Mouse (Mus musculus): ENCODE measurements around the gene Fancd2os. TPM values are rescaled to one million over a fixed set of nuclear protein-coding genes. Genes with fewer than 3 reads are reported as not detected.

The Fancd2os gene
- polyA plus RNA-seq (2015; fragmentation: Nextera tagmentation; extraction: Ambion mirVana), result 0.30 TPM in 1 of 2 replicates, not detected in the other

GRCm38 (mm10) chr6:113600543-113601139 is at the start of gene Fancd2os:
Fancd2os (minus strand) TSS chr6:113600715.
- peaks cover 10% of the 10 kb centered on the region for H3K4me1 ChIP-seq (ENCODE audit: control insufficient read depth, insufficient read depth, low read length)
- H3K27ac ChIP-seq (ENCODE audit: low read length), result no peak within 1 kb of the TSS
- no peak within 1 kb of the TSS for H3K4me3 ChIP-seq (ENCODE audit: low read length)
- 57% methylated on average over 23 of the region's 23 CpGs for WGBS
- no peaks in the 10 kb centered on the region for H3K36me3 ChIP-seq (ENCODE audit: control insufficient read depth, insufficient read depth)
- H3K9ac ChIP-seq (ENCODE audit: low read length), result no peak within 1 kb of the TSS
- H3K9me3 ChIP-seq (replicated peaks; ENCODE audit: control insufficient read depth, low read length), result no peaks in the 10 kb centered on the region
- H3K27me3 ChIP-seq (ENCODE audit: control insufficient read depth, insufficient read depth, low read length), result no peaks in the 10 kb centered on the region
- H3K4me2 ChIP-seq (ENCODE audit: low read depth, low read length), result no peak within 1 kb of the TSS
- no peak for ATAC-seq (replicated peaks; ENCODE audit: extremely low read depth, insufficient read depth, low FRiP score)

- H3K27ac ChIP-seq (ENCODE audit: low read length), result no peak overlapping the region
- WGBS, result 66% methylated on average over 4 of the region's 4 CpGs
- H3K27me3 ChIP-seq (ENCODE audit: control insufficient read depth, insufficient read depth, low read length), result no peaks in the 10 kb centered on the region
- H3K4me2 ChIP-seq (ENCODE audit: low read depth, low read length), result no peak overlapping the region
- H3K9ac ChIP-seq (ENCODE audit: low read length), result no peak overlapping the region
- peaks cover 3% of the 10 kb centered on the region; the same call in 1 of the 2 replicates for H3K4me1 ChIP-seq (ENCODE audit: control insufficient read depth, insufficient read depth, low read length)
- no peak overlapping the region for H3K4me3 ChIP-seq (ENCODE audit: low read length)
- H3K36me3 ChIP-seq (ENCODE audit: control insufficient read depth, insufficient read depth), result no peaks in the 10 kb centered on the region
- H3K9me3 ChIP-seq (replicated peaks; ENCODE audit: control insufficient read depth, low read length), result no peaks in the 10 kb centered on the region
- ATAC-seq (replicated peaks; ENCODE audit: extremely low read depth, insufficient read depth, low FRiP score), result no peak
Observed at GRCm38 (mm10) chr6:113650197-113650640, 49.7 kb upstream of the Fancd2os start.

- no peaks in the 10 kb centered on the region for H3K27me3 ChIP-seq (ENCODE audit: control insufficient read depth, insufficient read depth, low read length)
- H3K4me2 ChIP-seq (ENCODE audit: low read depth, low read length), result no peak overlapping the region
- no peak overlapping the region for H3K9ac ChIP-seq (ENCODE audit: low read length)
- 76% methylated on average over 7 of the region's 7 CpGs for WGBS
- no peak overlapping the region for H3K27ac ChIP-seq (ENCODE audit: low read length)
- no peaks in the 10 kb centered on the region for H3K4me1 ChIP-seq (ENCODE audit: control insufficient read depth, insufficient read depth, low read length)
- no peak for ATAC-seq (replicated peaks; ENCODE audit: extremely low read depth, insufficient read depth, low FRiP score)
- no peaks in the 10 kb centered on the region for H3K9me3 ChIP-seq (replicated peaks; ENCODE audit: control insufficient read depth, low read length)
- no peaks in the 10 kb centered on the region for H3K36me3 ChIP-seq (ENCODE audit: control insufficient read depth, insufficient read depth)
- H3K4me3 ChIP-seq (ENCODE audit: low read length), result no peak overlapping the region
Observed at GRCm38 (mm10) chr6:113649346-113650196, 49.1 kb upstream of the Fancd2os start.

GRCm38 (mm10) chr6:113644808-113645207 is 44.3 kb upstream of the Fancd2os start:
- Histone ChIP-seq H3K4me3 (ENCODE audit: low read length) (no peak overlapping the region), H3K27ac (ENCODE audit: low read length) (peak overlapping the region; percentile 73)

GRCm38 (mm10) chr6:113643967-113644366 is 43.5 kb upstream of the Fancd2os start:
- H3K4me3 ChIP-seq (ENCODE audit: low read length), result no peak overlapping the region
- WGBS, result 94% methylated on average over 2 of the region's 2 CpGs
- H3K27me3 ChIP-seq (ENCODE audit: control insufficient read depth, insufficient read depth, low read length), result no peaks in the 10 kb centered on the region
- no peak for ATAC-seq (replicated peaks; ENCODE audit: extremely low read depth, insufficient read depth, low FRiP score)
- H3K36me3 ChIP-seq (ENCODE audit: control insufficient read depth, insufficient read depth), result no peaks in the 10 kb centered on the region
- H3K9ac ChIP-seq (ENCODE audit: low read length), result no peak overlapping the region
- H3K27ac ChIP-seq (ENCODE audit: low read length), result peak overlapping the region; percentile 73
- no peaks in the 10 kb centered on the region for H3K9me3 ChIP-seq (replicated peaks; ENCODE audit: control insufficient read depth, low read length)
- no peak overlapping the region for H3K4me2 ChIP-seq (ENCODE audit: low read depth, low read length)
- no peaks in the 10 kb centered on the region for H3K4me1 ChIP-seq (ENCODE audit: control insufficient read depth, insufficient read depth, low read length)

More at GRCm38 (mm10) chr6:113644808-113645207, 44.3 kb upstream of the Fancd2os start:
- peak; percentile 68; the same call in 1 of the 2 replicates for ATAC-seq (replicated peaks; ENCODE audit: extremely low read depth, insufficient read depth, low FRiP score)
- no peaks in the 10 kb centered on the region for H3K27me3 ChIP-seq (ENCODE audit: control insufficient read depth, insufficient read depth, low read length)
- no peaks in the 10 kb centered on the region for H3K36me3 ChIP-seq (ENCODE audit: control insufficient read depth, insufficient read depth)
- H3K4me1 ChIP-seq (ENCODE audit: control insufficient read depth, insufficient read depth, low read length), result no peaks in the 10 kb centered on the region
- no peak overlapping the region for H3K9ac ChIP-seq (ENCODE audit: low read length)
- H3K4me2 ChIP-seq (ENCODE audit: low read depth, low read length), result no peak overlapping the region
- no peaks in the 10 kb centered on the region for H3K9me3 ChIP-seq (replicated peaks; ENCODE audit: control insufficient read depth, low read length)
- 63% methylated on average over 8 of the region's 8 CpGs for WGBS

- Histone ChIP-seq H3K27ac (ENCODE audit: low read length) (no peak overlapping the region), H3K27me3 (ENCODE audit: control insufficient read depth, insufficient read depth, low read length) (no peaks in the 10 kb centered on the region), H3K9ac (ENCODE audit: low read length) (no peak overlapping the region), H3K36me3 (ENCODE audit: control insufficient read depth, insufficient read depth) (no peaks in the 10 kb centered on the region), H3K9me3 (replicated peaks; ENCODE audit: control insufficient read depth, low read length) (no peaks in the 10 kb centered on the region), H3K4me3 (ENCODE audit: low read length) (no peak overlapping the region), H3K4me2 (ENCODE audit: low read depth, low read length) (no peak overlapping the region), H3K4me1 (ENCODE audit: control insufficient read depth, insufficient read depth, low read length) (no peaks in the 10 kb centered on the region)
- WGBS, result 75% methylated on average over 4 of the region's 4 CpGs
- ATAC-seq (replicated peaks; ENCODE audit: extremely low read depth, insufficient read depth, low FRiP score), result no peak
Observed at GRCm38 (mm10) chr6:113643021-113643420, 42.5 kb upstream of the Fancd2os start.

- ATAC-seq (replicated peaks; ENCODE audit: extremely low read depth, insufficient read depth, low FRiP score), result no peak
- Histone ChIP-seq H3K36me3 (ENCODE audit: control insufficient read depth, insufficient read depth) (no peaks in the 10 kb centered on the region), H3K27me3 (ENCODE audit: control insufficient read depth, insufficient read depth, low read length) (no peaks in the 10 kb centered on the region), H3K4me2 (ENCODE audit: low read depth, low read length) (no peak overlapping the region), H3K9ac (ENCODE audit: low read length) (no peak overlapping the region), H3K27ac (ENCODE audit: low read length) (no peak overlapping the region), H3K9me3 (replicated peaks; ENCODE audit: control insufficient read depth, low read length) (no peaks in the 10 kb centered on the region), H3K4me3 (ENCODE audit: low read length) (no peak overlapping the region), H3K4me1 (ENCODE audit: control insufficient read depth, insufficient read depth, low read length) (no peaks in the 10 kb centered on the region)
- WGBS, result 72% methylated on average over 8 of the region's 8 CpGs
Observed at GRCm38 (mm10) chr6:113642605-113643004, 42.1 kb upstream of the Fancd2os start.

GRCm38 (mm10) chr6:113639201-113639600 is 38.7 kb upstream of the Fancd2os start:
- H3K27me3 ChIP-seq (ENCODE audit: control insufficient read depth, insufficient read depth, low read length), result no peaks in the 10 kb centered on the region
- no peak for ATAC-seq (replicated peaks; ENCODE audit: extremely low read depth, insufficient read depth, low FRiP score)
- H3K4me1 ChIP-seq (ENCODE audit: control insufficient read depth, insufficient read depth, low read length), result no peaks in the 10 kb centered on the region
- H3K9ac ChIP-seq (ENCODE audit: low read length), result no peak overlapping the region
- 76% methylated on average over 4 of the region's 4 CpGs for WGBS
- peak overlapping the region; percentile 71; the same call in 1 of the 2 replicates for H3K4me2 ChIP-seq (ENCODE audit: low read depth, low read length)
- H3K9me3 ChIP-seq (replicated peaks; ENCODE audit: control insufficient read depth, low read length), result no peaks in the 10 kb centered on the region
- H3K36me3 ChIP-seq (ENCODE audit: control insufficient read depth, insufficient read depth), result no peaks in the 10 kb centered on the region
- H3K4me3 ChIP-seq (ENCODE audit: low read length), result no peak overlapping the region
- H3K27ac ChIP-seq (ENCODE audit: low read length), result no peak overlapping the region
